Mouse (Mus musculus) kidney, embryonic 14.5 days (tissue): ENCODE measurements at regions not wholly inside any gene's neighbourhood (a gene's known extent, or its start where the extent isn't known, plus 50 kb on each side); places are given as distances from the start of the nearest gene placed in this dataset.

Source experiments
- ATAC-seq: fragments of 200-750 bp; cut with Nextera tagmentation; 2 replicates; pipeline ENCODE4 v1.8.0; 2017; ENCODE audit warnings: moderate number of reproducible peaks, mild to moderate bottlenecking, moderate TSS enrichment, moderate library complexity; ENCODE audit not compliant: low FRiP score, low TSS enrichment
- H3K27ac ChIP-seq: fragments of 300-500 bp; sonication (generic); 2 replicates; pipeline ENCODE4 v1.5.1; 2014; ENCODE audit warnings: low read depth, mild to moderate bottlenecking, low read length, moderate library complexity, mixed read lengths
- H3K27me3 ChIP-seq: fragments of 300-500 bp; sonication (generic); 2 replicates; pipeline ENCODE4 v1.6.1; 2014; ENCODE audit warnings: mild to moderate bottlenecking, low read length; ENCODE audit not compliant: control insufficient read depth, insufficient read depth
- H3K36me3 ChIP-seq: fragments of 300-500 bp; sonication (generic); 2 replicates; pipeline ENCODE4 v1.6.1; 2014; ENCODE audit warnings: low read length, mixed read lengths; ENCODE audit not compliant: control insufficient read depth, insufficient read depth
- H3K4me1 ChIP-seq: fragments of 300-500 bp; sonication (generic); 2 replicates; pipeline ENCODE4 v1.6.1; 2014; ENCODE audit warnings: low read length, mixed read lengths; ENCODE audit not compliant: control insufficient read depth, insufficient read depth
- H3K4me2 ChIP-seq: fragments of 300-500 bp; sonication (generic); replicated peaks from 2 replicates; pipeline ENCODE4 v1.6.1; 2014; ENCODE audit warnings: low read depth, mild to moderate bottlenecking, low read length
- H3K4me3 ChIP-seq: fragments of 300-500 bp; sonication (generic); 2 replicates; pipeline ENCODE4 v1.5.1; 2014; ENCODE audit warnings: mild to moderate bottlenecking, low read length
- H3K9ac ChIP-seq: fragments of 300-500 bp; sonication (generic); 2 replicates; pipeline ENCODE4 v1.6.1; 2014; ENCODE audit warnings: low read depth, mild to moderate bottlenecking, low read length, moderate library complexity
- H3K9me3 ChIP-seq: fragments of 300-500 bp; sonication (generic); 2 replicates; pipeline ENCODE4 v1.6.1; 2016; ENCODE audit warnings: low read length; ENCODE audit not compliant: control insufficient read depth
- WGBS: fragments of 180-500 bp; shearing (Covaris S2); extraction: QIAGEN DNeasy Blood & Tissue Kit; methylation state at CpG from one replicate; pipeline ENCODE4 v1.1.7; 2014; 5-methylcytosine and 5-hydroxymethylcytosine counted together

GRCm38 (mm10) chr11:111555131-111555530, 489.2 kb downstream of the Kcnj2 start:
- no peak for ATAC-seq
- Histone ChIP-seq H3K27me3 (no peaks in the 10 kb centered on the region), H3K9ac (no peak overlapping the region), H3K9me3 (no peaks in the 10 kb centered on the region), H3K36me3 (no peaks in the 10 kb centered on the region), H3K27ac (no peak overlapping the region), H3K4me2 (no peak overlapping the region), H3K4me3 (no peak overlapping the region), H3K4me1 (no peaks in the 10 kb centered on the region)

- WGBS: 91% methylated on average over 6 of the region's 6 CpGs
- H3K36me3 ChIP-seq: no peaks in the 10 kb centered on the region
Measured at GRCm38 (mm10) chr11:111555615-111556014, 489.7 kb downstream of the Kcnj2 start.

DNA sequence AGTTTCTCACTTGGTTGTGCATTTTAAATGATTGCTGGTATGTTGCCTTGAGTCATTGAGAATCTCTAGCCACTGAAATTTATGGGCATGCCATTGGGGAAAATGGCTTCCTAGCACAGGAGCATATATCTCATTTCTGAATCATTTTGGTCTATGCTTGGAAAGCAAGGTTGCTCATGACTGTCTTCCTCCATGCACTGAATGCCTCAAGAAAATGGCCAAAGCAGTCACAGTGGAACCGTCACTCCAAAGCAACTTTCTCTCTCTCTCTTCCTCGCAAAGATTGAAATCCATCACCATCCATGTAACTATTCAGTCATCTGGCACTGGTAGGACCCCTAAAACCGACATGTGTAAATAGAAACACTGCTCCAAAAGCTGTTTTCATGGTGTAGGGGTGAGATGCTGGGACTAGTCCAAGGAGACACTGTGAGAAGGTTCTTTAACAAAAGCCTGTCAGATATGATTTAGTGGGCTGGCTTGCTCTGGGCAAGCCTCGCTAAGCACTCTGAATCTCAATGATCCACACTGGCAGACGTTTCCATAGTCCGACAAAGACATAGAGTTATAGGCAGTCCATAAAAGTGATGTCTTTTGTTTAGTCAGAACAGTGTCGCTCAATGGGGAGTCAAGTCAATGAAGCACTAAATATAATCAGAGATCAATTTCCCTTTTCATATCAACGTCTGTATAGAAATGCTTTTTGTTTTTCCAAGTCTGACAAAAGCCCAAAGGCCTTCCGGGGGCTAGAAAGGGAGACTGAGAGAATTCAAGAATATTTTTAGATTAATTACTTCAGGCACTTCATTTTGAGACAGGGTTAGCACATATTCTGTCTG, 492.6 kb downstream of the Kcnj2 start:
- Histone ChIP-seq H3K9me3 (no peaks in the 10 kb centered on the region), H3K9ac (no peak overlapping the region), H3K4me2 (no peak overlapping the region), H3K4me1 (no peaks in the 10 kb centered on the region), H3K36me3 (no peaks in the 10 kb centered on the region), H3K27me3 (no peaks in the 10 kb centered on the region), H3K27ac (no peak overlapping the region), H3K4me3 (no peak overlapping the region)
- 58% methylated on average over 9 of the region's 9 CpGs for WGBS
- ATAC-seq: no peak

More at GRCm38 (mm10) chr11:111555615-111556014, 489.7 kb downstream of the Kcnj2 start:
- Histone ChIP-seq H3K4me1 (no peaks in the 10 kb centered on the region), H3K9ac (no peak overlapping the region), H3K27me3 (no peaks in the 10 kb centered on the region), H3K27ac (no peak overlapping the region), H3K9me3 (no peaks in the 10 kb centered on the region), H3K4me2 (no peak overlapping the region), H3K4me3 (no peak overlapping the region)
- no peak for ATAC-seq

DNA sequence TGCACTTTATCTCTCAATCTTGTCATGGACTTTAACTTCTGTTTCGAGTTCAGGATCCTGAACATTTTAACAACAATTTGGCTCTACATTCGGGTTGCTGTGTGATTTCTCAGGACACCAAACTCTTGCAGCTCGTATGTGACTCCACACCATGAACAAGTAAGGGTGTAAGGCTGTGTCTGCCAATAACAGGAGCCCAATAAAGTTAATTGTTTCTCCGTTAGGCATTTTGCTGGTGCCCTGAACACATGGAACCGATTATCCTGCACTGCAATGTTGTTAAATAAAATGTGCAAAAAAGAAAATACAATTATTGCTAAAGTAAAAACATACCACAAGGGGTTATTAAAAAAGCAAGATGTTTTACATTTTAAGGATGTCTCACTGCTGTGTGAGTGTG, 497.2 kb downstream of the Kcnj2 start:
- H3K4me1 ChIP-seq: no peaks in the 10 kb centered on the region
- no peaks in the 10 kb centered on the region for H3K27me3 ChIP-seq
- H3K27ac ChIP-seq: no peak overlapping the region
- H3K36me3 ChIP-seq: no peaks in the 10 kb centered on the region
- ATAC-seq: no peak
- H3K4me3 ChIP-seq: no peak overlapping the region
- no peaks in the 10 kb centered on the region for H3K9me3 ChIP-seq
- no peak overlapping the region for H3K4me2 ChIP-seq
- H3K9ac ChIP-seq: no peak overlapping the region
- 44% methylated on average over 5 of the region's 5 CpGs for WGBS

- WGBS: 89% methylated on average over 6 of the region's 6 CpGs
Measured at GRCm38 (mm10) chr11:111568041-111568440, 502.1 kb downstream of the Kcnj2 start.

DNA sequence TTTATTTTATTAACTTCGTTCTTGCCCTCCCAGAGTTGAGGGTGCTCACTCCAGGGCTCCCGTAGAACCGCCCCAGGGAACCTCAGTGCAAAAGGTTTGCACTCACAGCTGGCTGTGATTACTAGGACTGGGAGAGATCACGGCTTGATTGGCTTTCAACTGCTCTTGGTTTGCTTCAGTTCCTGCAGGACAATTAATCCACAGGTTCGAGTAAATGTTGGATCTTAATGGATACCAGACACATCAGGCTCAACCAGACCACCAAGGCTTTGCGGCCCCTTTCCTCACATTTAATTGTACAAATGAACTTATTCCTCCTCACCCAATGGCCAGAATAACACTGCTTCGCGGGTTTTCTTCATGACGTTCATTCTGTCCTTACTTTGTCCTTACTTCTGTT, 502.9 kb downstream of the Kcnj2 start:
- 79% methylated on average over 9 of the region's 9 CpGs for WGBS
- Histone ChIP-seq H3K36me3 (no peaks in the 10 kb centered on the region), H3K4me3 (no peak overlapping the region), H3K9ac (no peak overlapping the region), H3K4me1 (no peaks in the 10 kb centered on the region), H3K27ac (no peak overlapping the region), H3K9me3 (no peaks in the 10 kb centered on the region), H3K4me2 (no peak overlapping the region), H3K27me3 (no peaks in the 10 kb centered on the region)
- ATAC-seq: no peak

More at GRCm38 (mm10) chr11:111568041-111568440, 502.1 kb downstream of the Kcnj2 start:
- no peak overlapping the region for H3K4me3 ChIP-seq
- no peak overlapping the region for H3K9ac ChIP-seq
- H3K27me3 ChIP-seq: no peaks in the 10 kb centered on the region
- H3K4me2 ChIP-seq: no peak overlapping the region
- no peak overlapping the region for H3K27ac ChIP-seq
- no peaks in the 10 kb centered on the region for H3K9me3 ChIP-seq
- H3K4me1 ChIP-seq: no peaks in the 10 kb centered on the region
- H3K36me3 ChIP-seq: no peaks in the 10 kb centered on the region
- ATAC-seq: no peak

DNA sequence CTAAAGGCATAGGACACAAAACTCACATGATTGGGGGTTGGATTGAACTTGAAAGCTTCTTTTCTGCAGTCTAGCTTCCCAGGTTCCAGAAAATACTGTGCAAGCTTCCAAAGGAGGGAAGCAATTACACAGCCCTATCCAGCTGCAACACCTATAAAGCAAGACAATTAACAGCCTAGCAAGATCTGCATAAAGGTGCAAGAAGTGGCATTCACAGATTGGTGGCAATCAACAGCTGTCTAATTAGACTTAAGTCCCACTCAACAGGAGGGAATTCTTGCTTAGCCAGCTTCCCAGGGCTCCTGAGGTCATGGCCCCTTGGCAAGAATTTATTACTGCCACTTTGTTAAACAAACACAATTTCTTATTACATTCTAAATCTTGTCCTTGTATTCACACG, 511.9 kb downstream of the Kcnj2 start:
- Histone ChIP-seq H3K4me1 (no peaks in the 10 kb centered on the region), H3K27ac (no peak overlapping the region), H3K4me3 (no peak overlapping the region), H3K4me2 (no peak overlapping the region), H3K27me3 (no peaks in the 10 kb centered on the region), H3K9ac (no peak overlapping the region), H3K9me3 (no peaks in the 10 kb centered on the region), H3K36me3 (no peaks in the 10 kb centered on the region)
- no peak for ATAC-seq
- 9% methylated on average over 1 of the region's 1 CpGs for WGBS

DNA sequence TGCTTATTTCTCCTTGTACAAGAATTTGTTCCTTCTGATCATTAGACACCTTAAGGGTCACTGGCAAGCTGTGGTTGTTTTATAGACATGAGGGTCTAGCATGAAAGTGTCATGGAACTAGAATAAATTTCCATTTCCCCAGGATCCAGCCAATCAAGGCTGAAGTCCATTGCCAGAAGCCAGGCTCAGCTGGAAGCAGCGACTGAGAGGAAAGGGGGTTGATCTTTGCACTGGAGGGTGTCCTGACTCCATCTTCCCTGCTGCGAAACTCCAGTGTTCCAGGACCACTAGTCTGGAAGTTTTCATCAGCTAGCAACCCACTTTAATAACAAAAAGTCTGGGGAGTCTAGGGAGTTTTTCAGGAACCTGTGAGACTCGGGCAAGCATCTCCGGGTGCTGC, 517.0 kb downstream of the Kcnj2 start:
- Histone ChIP-seq H3K9ac (no peak overlapping the region), H3K4me2 (peak overlapping the region; percentile 27), H3K4me1 (no peaks in the 10 kb centered on the region), H3K9me3 (no peaks in the 10 kb centered on the region), H3K27me3 (no peaks in the 10 kb centered on the region), H3K27ac (no peak overlapping the region), H3K4me3 (no peak overlapping the region), H3K36me3 (no peaks in the 10 kb centered on the region)
- 60% methylated on average over 4 of the region's 4 CpGs for WGBS
- no peak for ATAC-seq

- WGBS: 25% methylated on average over 13 of the region's 13 CpGs
- Histone ChIP-seq H3K36me3 (no peaks in the 10 kb centered on the region), H3K4me3 (peak overlapping the region; percentile 12; the same call in 1 of the 2 replicates), H3K4me2 (peak overlapping the region; percentile 27), H3K27ac (no peak overlapping the region), H3K27me3 (no peaks in the 10 kb centered on the region), H3K9ac (no peak overlapping the region), H3K4me1 (no peaks in the 10 kb centered on the region), H3K9me3 (no peaks in the 10 kb centered on the region)
- ATAC-seq: peak; percentile 62; the same call in 1 of the 2 replicates
Measured at GRCm38 (mm10) chr11:111583606-111584005, 517.6 kb downstream of the Kcnj2 start.
